Mouse (Mus musculus): ENCODE data around the gene Ppp6r2. TPM values are rescaled to one million over a fixed set of nuclear protein-coding genes. Genes with fewer than 3 reads are reported as not detected.

The Ppp6r2 gene
- polyA plus RNA-seq, 1 experiment from 2014 or later, result 88.6 TPM

- Histone ChIP-seq H3K9ac (replicated peaks; ENCODE audit: low read length) (peak overlapping the region; percentile 99), H3K27me3 (ENCODE audit: control insufficient read depth, insufficient read depth, low read length) (no peaks in the 10 kb centered on the region), H3K9me3 (ENCODE audit: control insufficient read depth, low read length) (no peaks in the 10 kb centered on the region), H3K4me1 (ENCODE audit: control insufficient read depth, insufficient read depth, low read length) (peaks cover 15% of the 10 kb centered on the region), H3K27ac (replicated peaks; ENCODE audit: low read depth, low read length) (peak overlapping the region; percentile 97), H3K4me2 (ENCODE audit: low read length) (peak overlapping the region; percentile 67), H3K36me3 (ENCODE audit: control insufficient read depth, insufficient read depth, low read length) (peaks cover 14% of the 10 kb centered on the region), H3K4me3 (replicated peaks; ENCODE audit: low read depth, low read length) (peak overlapping the region; percentile 93)
- 1% methylated on average over 24 of the region's 25 CpGs for WGBS
- DNase-seq (peak; percentile 91), ATAC-seq (ENCODE audit: low FRiP score, low TSS enrichment) (peak; percentile 91)
Observed at GRCm38 (mm10) chr15:89195690-89196312, 15.6 kb upstream of the Ppp6r2 start.

GRCm38 (mm10) chr15:89196313-89196706 is 15.0 kb upstream of the Ppp6r2 start, which contains the start of gene Dennd6b:
Gene Dennd6b (minus strand): TSS chr15:89196496.
- ATAC-seq (ENCODE audit: low FRiP score, low TSS enrichment) (peak; percentile 98), DNase-seq (peak; percentile 98)
- Histone ChIP-seq H3K4me2 (ENCODE audit: low read length) (peak within 1 kb of the TSS; percentile 67), H3K27ac (replicated peaks; ENCODE audit: low read depth, low read length) (peak within 1 kb of the TSS; percentile 97), H3K27me3 (ENCODE audit: control insufficient read depth, insufficient read depth, low read length) (no peaks in the 10 kb centered on the region), H3K9ac (replicated peaks; ENCODE audit: low read length) (peak within 1 kb of the TSS; percentile 99), H3K36me3 (ENCODE audit: control insufficient read depth, insufficient read depth, low read length) (peaks cover 8% of the 10 kb centered on the region), H3K4me3 (replicated peaks; ENCODE audit: low read depth, low read length) (peak within 1 kb of the TSS; percentile 93), H3K9me3 (ENCODE audit: control insufficient read depth, low read length) (no peaks in the 10 kb centered on the region), H3K4me1 (ENCODE audit: control insufficient read depth, insufficient read depth, low read length) (peaks cover 15% of the 10 kb centered on the region)
- under 1% methylated on average over 38 of the region's 38 CpGs for WGBS

GRCm38 (mm10) chr15:89197056-89197455 is 14.3 kb upstream of the Ppp6r2 start:
- ATAC-seq (ENCODE audit: low FRiP score, low TSS enrichment), result no peak
- Histone ChIP-seq H3K27me3 (ENCODE audit: control insufficient read depth, insufficient read depth, low read length) (no peaks in the 10 kb centered on the region), H3K27ac (replicated peaks; ENCODE audit: low read depth, low read length) (peak overlapping the region; percentile 97), H3K4me2 (ENCODE audit: low read length) (peak overlapping the region; percentile 67), H3K4me3 (replicated peaks; ENCODE audit: low read depth, low read length) (peak overlapping the region; percentile 93), H3K9ac (replicated peaks; ENCODE audit: low read length) (peak overlapping the region; percentile 99), H3K4me1 (ENCODE audit: control insufficient read depth, insufficient read depth, low read length) (peaks cover 15% of the 10 kb centered on the region), H3K36me3 (ENCODE audit: control insufficient read depth, insufficient read depth, low read length) (peaks cover 4% of the 10 kb centered on the region; the same call in 1 of the 2 replicates), H3K9me3 (ENCODE audit: control insufficient read depth, low read length) (0 out of 2 replicates have a peak, but pooled peaks cover 4% of the 10 kb centered on the region)
- DNase-seq, result peak; percentile 30
- 69% methylated on average over 15 of the region's 15 CpGs for WGBS

GRCm38 (mm10) chr15:89207457-89207856 is 3.9 kb upstream of the Ppp6r2 start:
- 91% methylated on average over 4 of the region's 4 CpGs for WGBS
- no peak overlapping the region for H3K9ac ChIP-seq (replicated peaks; ENCODE audit: low read length)
- DNase-seq (no peak), ATAC-seq (ENCODE audit: low FRiP score, low TSS enrichment) (no peak)
- H3K9me3 ChIP-seq (ENCODE audit: control insufficient read depth, low read length), result peaks cover 10% of the 10 kb centered on the region
- H3K36me3 ChIP-seq (ENCODE audit: control insufficient read depth, insufficient read depth, low read length), result no peaks in the 10 kb centered on the region
- no peak overlapping the region for H3K27ac ChIP-seq (replicated peaks; ENCODE audit: low read depth, low read length)
- H3K4me1 ChIP-seq (ENCODE audit: control insufficient read depth, insufficient read depth, low read length), result peaks cover 1% of the 10 kb centered on the region
- H3K4me2 ChIP-seq (ENCODE audit: low read length), result no peak overlapping the region
- no peaks in the 10 kb centered on the region for H3K27me3 ChIP-seq (ENCODE audit: control insufficient read depth, insufficient read depth, low read length)
- H3K4me3 ChIP-seq (replicated peaks; ENCODE audit: low read depth, low read length), result no peak overlapping the region

- Histone ChIP-seq H3K9ac (replicated peaks; ENCODE audit: low read length) (peak overlapping the region; percentile 50; the same call in 1 of the 2 replicates), H3K4me1 (ENCODE audit: control insufficient read depth, insufficient read depth, low read length) (peaks cover 25% of the 10 kb centered on the region), H3K27ac (replicated peaks; ENCODE audit: low read depth, low read length) (peak overlapping the region; percentile 84), H3K9me3 (ENCODE audit: control insufficient read depth, low read length) (no peaks in the 10 kb centered on the region), H3K36me3 (ENCODE audit: control insufficient read depth, insufficient read depth, low read length) (no peaks in the 10 kb centered on the region), H3K27me3 (ENCODE audit: control insufficient read depth, insufficient read depth, low read length) (no peaks in the 10 kb centered on the region), H3K4me2 (ENCODE audit: low read length) (peak overlapping the region; percentile 82), H3K4me3 (replicated peaks; ENCODE audit: low read depth, low read length) (peak overlapping the region; percentile 23)
- ATAC-seq (ENCODE audit: low FRiP score, low TSS enrichment) (no peak), DNase-seq (peak; percentile 94)
- WGBS, result 18% methylated on average over 22 of the region's 22 CpGs
Observed at GRCm38 (mm10) chr15:89209886-89210761, 1.2 kb upstream of the Ppp6r2 start.

- peaks cover 25% of the 10 kb centered on the region for H3K4me1 ChIP-seq (ENCODE audit: control insufficient read depth, insufficient read depth, low read length)
- no peaks in the 10 kb centered on the region for H3K9me3 ChIP-seq (ENCODE audit: control insufficient read depth, low read length)
- peak overlapping the region; percentile 82 for H3K4me2 ChIP-seq (ENCODE audit: low read length)
- ATAC-seq (ENCODE audit: low FRiP score, low TSS enrichment), result peak; percentile 16
- H3K4me3 ChIP-seq (replicated peaks; ENCODE audit: low read depth, low read length), result peak overlapping the region; percentile 99
- peak overlapping the region; percentile 95 for H3K27ac ChIP-seq (replicated peaks; ENCODE audit: low read depth, low read length)
- WGBS, result under 1% methylated on average over 35 of the region's 35 CpGs
- H3K36me3 ChIP-seq (ENCODE audit: control insufficient read depth, insufficient read depth, low read length), result peaks cover 16% of the 10 kb centered on the region
- H3K27me3 ChIP-seq (ENCODE audit: control insufficient read depth, insufficient read depth, low read length), result no peaks in the 10 kb centered on the region
- DNase-seq, result peak; percentile 54
- H3K9ac ChIP-seq (replicated peaks; ENCODE audit: low read length), result peak overlapping the region; percentile 98
Observed at GRCm38 (mm10) chr15:89211716-89212461, 536 bp downstream of the Ppp6r2 start.

GRCm38 (mm10) chr15:89212495-89212894 is 1.1 kb downstream of the Ppp6r2 start:
- H3K4me2 ChIP-seq (ENCODE audit: low read length), result peak overlapping the region; percentile 82
- H3K27ac ChIP-seq (replicated peaks; ENCODE audit: low read depth, low read length), result peak overlapping the region; percentile 95
- H3K4me1 ChIP-seq (ENCODE audit: control insufficient read depth, insufficient read depth, low read length), result peaks cover 25% of the 10 kb centered on the region
- 48% methylated on average over 6 of the region's 6 CpGs for WGBS
- H3K36me3 ChIP-seq (ENCODE audit: control insufficient read depth, insufficient read depth, low read length), result peaks cover 16% of the 10 kb centered on the region
- DNase-seq (peak; percentile 13), ATAC-seq (ENCODE audit: low FRiP score, low TSS enrichment) (no peak)
- H3K27me3 ChIP-seq (ENCODE audit: control insufficient read depth, insufficient read depth, low read length), result no peaks in the 10 kb centered on the region
- peak overlapping the region; percentile 98 for H3K9ac ChIP-seq (replicated peaks; ENCODE audit: low read length)
- H3K4me3 ChIP-seq (replicated peaks; ENCODE audit: low read depth, low read length), result peak overlapping the region; percentile 99
- no peaks in the 10 kb centered on the region for H3K9me3 ChIP-seq (ENCODE audit: control insufficient read depth, low read length)

- WGBS, result 88% methylated on average over 3 of the region's 3 CpGs
- Histone ChIP-seq H3K9me3 (ENCODE audit: control insufficient read depth, low read length) (no peaks in the 10 kb centered on the region), H3K4me1 (ENCODE audit: control insufficient read depth, insufficient read depth, low read length) (peaks cover 25% of the 10 kb centered on the region), H3K4me2 (ENCODE audit: low read length) (peak overlapping the region; percentile 82), H3K4me3 (replicated peaks; ENCODE audit: low read depth, low read length) (0 out of 2 replicates have a peak overlapping the region, but pooled peaks have one; percentile 10), H3K9ac (replicated peaks; ENCODE audit: low read length) (peak overlapping the region; percentile 9; the same call in 1 of the 2 replicates), H3K27ac (replicated peaks; ENCODE audit: low read depth, low read length) (no peak overlapping the region), H3K36me3 (ENCODE audit: control insufficient read depth, insufficient read depth, low read length) (peaks cover 16% of the 10 kb centered on the region), H3K27me3 (ENCODE audit: control insufficient read depth, insufficient read depth, low read length) (no peaks in the 10 kb centered on the region)
- ATAC-seq (ENCODE audit: low FRiP score, low TSS enrichment), result no peak
- no peak for DNase-seq
Observed at GRCm38 (mm10) chr15:89213517-89213916, 2.2 kb downstream of the Ppp6r2 start.
